Mouse (Mus musculus) R1 (cell line): ENCODE data around the gene Nme6.
A peak's percentile ranks its signal among the peaks of the same experiment; 100 is the strongest.
"Not testable (repeated sequence)": the region's sequence is repeated elsewhere in the genome, so short reads cannot be mapped to it uniquely, and the experiment has no call there.

Experiments
- DNase-seq: peaks from one replicate; pipeline ENCODE4 v3.0.0-alpha.2; 2018; ENCODE audit warnings: low read depth, low spot score

The Nme6 gene

DNA sequence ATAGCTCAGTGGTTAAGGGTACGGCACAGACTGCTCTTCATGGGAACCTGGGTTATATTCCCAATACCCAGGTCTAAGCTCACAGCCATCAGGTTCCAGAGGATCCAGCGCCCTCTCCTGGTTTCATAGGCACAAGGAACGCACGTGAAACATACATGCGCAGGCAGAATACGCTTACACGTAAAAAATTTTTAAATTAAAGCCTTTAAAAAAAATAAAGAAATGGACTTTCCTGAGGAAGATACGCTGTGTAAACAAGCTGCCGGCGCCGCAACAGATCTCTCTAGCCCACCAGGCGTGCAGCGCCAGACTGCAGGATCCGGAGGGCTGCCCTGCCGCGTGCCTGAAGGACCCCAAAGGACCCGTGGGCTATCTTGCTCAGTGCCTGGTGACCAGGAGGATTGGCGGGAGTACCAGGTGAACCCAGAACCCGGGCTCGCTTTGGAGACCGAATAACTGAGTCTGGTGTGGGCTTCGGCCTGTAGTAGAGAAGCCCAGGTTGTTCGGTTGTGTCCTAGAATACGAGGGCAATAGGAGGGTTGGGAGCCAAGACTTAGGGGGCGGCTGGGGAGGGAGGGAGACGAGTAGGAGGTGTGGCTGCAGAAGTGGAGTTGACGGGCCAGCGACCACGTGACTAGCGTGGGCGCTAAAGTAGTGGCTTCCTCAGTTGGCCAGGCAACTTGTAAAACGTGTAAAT is at the start of gene Nme6:
Gene Nme6, plus strand, starts transcription at position 359 of the 697 bp plus-strand sequence.
- peak; percentile 92 for DNase-seq

DNA sequence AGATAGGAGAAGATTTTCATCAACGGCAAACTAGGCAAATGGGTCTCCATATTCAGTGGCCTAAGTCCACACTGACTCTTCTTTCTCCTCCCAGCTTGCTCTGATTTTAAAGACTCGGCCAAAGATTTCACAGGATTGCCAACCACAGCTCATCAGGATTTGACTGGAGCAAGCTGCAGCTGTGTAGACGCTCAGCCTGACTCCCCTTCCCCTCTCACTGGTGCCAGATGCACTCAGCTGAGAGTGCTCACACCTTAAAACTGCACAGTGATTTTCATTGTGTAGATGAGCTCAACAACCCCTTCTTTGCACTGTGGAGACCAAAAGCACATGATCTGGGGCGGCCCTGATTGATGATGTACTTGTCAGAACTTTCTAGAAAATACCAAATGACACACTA is 42.0 kb upstream of the Nme6 start, which contains the start of gene Fbxw27:
Gene Fbxw27, minus strand, starts transcription at position 101 of the 400 bp plus-strand sequence.
- DNase-seq = not testable (repeated sequence)

DNA sequence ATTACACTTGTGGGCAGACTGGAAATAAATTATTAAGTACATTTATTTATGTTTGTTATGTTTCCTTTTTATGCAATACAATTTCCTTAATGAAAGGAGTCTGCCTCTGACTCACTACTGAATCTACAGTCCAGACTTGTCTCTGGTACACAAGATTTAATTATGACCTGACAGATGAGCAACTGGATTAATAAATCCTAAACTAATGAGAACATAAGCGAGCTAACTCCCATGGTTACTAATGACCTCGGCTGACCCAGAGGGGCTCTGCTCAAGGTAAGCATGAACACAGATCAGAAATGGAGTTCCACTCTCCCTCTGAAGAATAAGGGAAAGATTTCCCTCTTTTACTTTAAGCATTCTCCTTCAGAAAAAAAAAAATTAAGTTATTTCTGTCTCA is 37.3 kb upstream of the Nme6 start:
- no peak for DNase-seq

DNA sequence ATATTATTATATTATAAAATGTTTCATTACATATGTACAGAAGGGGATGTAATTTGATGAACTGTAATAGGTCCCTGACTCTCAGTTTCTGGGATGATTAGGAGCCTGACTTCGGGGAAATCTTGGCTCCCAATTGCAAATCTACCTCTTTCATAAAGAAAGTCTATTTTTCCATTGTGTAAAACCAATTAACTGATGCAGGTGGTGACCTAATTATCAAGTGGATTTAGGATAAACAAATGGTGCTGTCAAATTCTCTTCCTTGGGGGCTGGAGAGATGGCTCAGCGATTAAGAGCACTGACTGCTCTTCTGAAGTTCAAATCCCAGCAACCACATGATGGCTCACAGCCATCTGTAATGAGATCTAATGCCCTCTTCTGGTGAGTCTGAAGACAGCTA is 36.7 kb upstream of the Nme6 start:
- no peak for DNase-seq

DNA sequence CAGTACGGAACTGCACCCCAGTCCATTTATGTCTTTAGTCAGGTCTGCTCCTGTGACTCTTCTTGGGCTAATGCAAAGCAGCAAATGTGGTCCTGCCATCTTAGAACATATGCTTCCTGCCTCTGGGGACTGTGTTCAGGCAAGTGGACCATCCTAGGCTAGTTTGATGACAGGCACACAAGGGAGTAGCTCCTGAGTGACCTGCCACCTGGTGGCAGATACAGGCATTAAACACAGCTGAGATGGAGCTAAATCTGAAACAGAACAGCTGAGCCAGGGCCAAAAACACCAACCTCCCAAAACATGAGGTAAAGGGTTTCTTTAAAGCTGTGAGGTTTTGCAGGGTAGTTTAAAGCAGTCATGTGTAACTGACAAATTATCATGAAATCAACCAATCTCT is 34.5 kb upstream of the Nme6 start:
- peak; percentile 73 for DNase-seq

DNA sequence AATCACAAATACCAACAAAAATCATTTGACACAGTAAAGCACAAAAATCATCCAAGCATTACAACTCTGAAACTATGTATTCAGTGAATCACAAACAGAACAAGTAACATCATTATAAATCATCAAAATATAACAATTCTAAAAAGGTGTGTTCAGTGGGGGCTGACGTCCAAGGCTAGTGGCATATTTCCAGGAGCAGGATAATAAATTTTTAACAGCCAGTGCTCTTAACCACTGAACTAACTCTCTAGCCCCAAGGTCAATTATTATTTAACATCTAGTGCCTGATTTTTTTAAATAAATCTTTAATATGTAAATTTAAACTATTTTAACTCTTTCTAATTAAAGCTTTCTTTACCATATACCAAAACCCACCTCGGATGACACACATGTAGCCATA is 27.0 kb upstream of the Nme6 start:
- not testable (repeated sequence) for DNase-seq

DNA sequence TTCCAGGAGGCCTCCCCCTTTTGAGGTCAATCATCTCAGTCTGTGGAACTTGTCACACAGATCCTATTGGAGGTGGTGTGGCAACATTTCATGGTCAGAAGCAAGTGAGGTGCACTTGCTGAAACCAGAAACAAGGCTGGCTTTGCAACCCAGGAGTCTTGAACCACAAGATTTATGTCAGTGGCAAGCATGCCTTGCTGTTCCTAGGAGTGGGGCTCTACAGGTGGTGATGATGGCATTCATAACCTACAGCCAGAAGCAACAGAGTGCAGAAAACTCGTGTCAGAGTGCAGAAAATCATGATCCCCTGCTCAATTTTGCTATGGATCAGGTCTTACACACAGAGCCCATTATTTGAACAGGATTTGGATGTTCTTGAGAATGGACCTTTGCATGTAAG is 26.3 kb upstream of the Nme6 start:
- DNase-seq = no peak

DNA sequence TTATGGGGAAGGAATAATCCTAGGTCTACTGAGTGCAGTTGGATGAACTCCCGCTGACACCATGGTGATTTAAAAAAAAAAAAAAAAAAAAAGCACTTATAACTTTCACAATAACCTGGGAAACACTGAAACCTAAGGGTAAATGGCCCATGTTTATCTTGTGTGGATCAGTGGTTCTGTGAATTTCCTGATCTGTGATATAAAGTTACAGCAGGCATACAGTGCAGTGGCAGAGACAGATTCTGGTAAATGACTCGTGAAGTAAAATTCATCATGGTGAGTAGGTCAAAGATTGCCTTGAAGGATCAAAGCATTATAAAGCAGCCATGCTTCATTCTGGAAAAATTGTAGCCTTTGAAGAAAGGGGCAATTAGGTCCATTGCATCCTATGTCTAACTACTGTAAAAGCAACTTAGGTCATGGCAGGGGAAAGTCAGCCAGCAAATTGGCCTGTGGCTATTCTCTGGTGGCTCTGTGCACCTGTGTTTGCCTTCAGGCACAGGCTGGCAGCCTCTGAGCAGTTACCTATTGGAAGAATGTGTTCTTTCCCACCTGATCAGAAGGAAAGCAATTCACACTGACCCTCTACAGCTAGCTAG is 25.8 kb upstream of the Nme6 start:
- no peak for DNase-seq

DNA sequence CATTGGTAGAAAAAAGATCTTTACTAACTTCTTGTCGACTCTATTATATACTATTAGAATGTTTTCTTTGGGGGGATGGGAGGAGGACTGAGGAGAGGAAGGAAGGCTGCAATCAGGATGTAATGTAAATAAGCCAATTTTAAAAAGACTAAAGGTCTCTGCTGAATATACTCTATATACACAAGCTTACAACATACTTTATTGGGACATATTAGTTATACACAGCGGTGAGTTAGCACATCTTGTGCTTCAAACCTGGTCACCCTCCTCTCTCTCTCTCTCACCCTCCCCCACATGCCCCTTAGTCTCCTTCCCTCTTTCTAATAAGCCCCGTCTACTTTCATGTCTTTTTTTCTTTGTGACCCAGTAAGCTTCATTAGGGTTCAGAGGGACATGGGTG is 24.7 kb upstream of the Nme6 start:
- no peak for DNase-seq

DNA sequence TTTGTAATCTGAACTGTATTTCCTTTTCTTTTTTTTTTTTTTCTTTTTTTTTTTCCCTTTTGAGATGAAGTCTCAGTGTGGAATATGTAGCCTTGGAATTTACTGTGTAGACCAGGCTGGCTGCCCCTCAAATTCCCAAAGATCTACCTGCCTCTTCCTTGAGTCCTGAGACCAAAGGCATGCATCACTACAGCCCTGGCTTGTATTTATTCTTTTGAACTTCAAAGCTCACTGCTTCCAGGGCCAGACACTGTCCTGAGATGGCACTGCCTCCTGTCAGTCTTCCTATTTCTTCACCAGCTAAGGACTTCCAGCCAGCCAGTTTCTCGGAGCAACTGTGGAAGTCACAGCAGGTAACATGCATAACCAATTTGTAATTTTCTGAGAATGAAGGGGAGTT is 20.6 kb upstream of the Nme6 start, which contains the start of gene Spink8:
Gene Spink8, plus strand, starts transcription at position 301 of the 400 bp plus-strand sequence.
- no peak for DNase-seq

DNA sequence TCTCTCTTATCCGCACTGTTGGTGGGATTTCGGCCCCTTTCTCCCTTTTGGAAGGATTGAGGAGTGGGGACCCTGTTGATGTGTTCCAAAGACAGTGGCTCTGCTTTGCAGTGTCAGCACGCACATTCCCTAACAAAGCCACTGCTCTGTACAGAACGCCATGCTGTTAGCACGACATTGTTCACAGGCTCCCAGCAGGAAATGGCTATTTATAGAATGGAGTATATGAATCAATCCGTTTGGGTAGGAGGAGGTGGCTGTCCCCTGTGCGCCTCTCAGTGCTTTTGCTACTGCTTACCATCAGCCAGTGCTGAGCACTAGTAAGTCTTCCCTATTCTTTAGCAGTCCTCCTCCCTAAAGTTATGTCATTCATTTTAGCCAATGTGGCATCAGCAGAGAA is 19.1 kb upstream of the Nme6 start:
- peak; percentile 24 for DNase-seq

DNA sequence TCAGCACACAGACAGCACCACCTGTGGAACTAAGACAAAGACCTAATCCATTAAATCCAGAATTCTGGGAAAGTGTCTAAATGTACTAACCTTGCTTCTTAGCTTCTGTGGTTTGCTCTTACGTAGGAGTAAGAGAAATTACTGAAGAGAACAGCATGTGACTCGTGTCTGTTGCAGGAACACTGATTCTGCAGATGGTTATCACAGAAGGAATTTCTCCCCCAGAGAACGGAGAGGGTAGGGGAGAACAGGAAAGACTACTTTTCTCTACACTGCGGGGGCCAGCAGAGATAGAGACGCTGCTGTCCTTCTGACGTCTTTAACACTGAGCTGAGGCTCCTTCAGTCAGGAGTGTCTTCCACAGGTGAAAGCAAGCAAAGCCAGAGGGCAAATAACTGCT is 16.2 kb upstream of the Nme6 start:
- DNase-seq = no peak

DNA sequence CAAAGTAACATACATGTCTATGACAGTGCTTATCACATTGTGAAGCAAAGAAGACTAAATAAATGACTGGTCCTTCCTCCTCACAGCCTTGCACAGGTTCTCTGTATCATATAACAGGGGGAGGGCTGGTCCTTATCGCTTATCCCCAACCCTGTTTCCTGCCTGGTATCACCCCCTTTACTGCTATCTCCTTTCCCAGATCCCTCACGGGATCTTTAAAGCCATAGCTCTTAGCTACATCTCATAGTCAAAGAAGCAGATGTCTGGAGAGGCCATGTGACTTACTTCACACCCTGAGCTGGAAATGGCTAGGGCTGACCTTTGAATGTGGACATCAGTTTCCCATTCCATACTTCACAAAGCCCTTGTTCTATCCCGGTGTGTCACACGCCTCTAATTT is 6.8 kb upstream of the Nme6 start:
- no peak for DNase-seq

DNA sequence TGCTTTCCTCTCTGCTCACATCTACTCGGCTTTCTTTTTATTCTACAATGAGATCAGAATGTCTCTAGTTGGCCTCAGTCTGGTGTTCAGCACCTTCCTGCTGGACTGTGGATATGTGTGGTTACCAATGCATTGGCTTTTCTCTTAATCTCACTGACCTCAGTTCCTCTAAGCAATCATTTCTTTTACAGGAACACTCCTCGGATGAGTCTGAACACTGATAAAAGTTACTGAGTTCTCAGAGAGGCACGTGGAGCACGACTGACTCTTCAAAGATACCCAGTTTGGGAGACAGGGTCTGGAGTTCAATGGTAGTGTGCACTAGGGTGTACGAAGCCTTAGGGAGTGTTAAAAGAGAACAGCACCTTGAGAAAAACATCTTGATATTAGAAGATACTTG is 6.4 kb upstream of the Nme6 start:
- no peak for DNase-seq

DNA sequence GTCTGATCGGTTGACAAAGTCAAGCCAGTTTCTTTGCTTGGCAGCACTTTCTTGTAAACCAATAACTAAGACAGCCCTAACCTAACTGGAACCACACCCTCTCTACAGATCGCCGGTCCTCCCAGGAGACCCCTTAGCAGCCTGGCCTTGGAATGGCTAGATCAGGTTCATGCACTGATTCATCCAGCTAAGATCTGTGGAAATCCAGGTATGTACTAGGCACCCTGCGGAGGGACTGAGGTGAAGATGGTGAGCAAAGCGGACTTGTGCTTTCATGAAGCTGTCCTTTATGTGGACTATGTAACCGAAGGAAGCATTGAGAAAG is 501 bp downstream of the Nme6 start:
- no peak for DNase-seq

DNA sequence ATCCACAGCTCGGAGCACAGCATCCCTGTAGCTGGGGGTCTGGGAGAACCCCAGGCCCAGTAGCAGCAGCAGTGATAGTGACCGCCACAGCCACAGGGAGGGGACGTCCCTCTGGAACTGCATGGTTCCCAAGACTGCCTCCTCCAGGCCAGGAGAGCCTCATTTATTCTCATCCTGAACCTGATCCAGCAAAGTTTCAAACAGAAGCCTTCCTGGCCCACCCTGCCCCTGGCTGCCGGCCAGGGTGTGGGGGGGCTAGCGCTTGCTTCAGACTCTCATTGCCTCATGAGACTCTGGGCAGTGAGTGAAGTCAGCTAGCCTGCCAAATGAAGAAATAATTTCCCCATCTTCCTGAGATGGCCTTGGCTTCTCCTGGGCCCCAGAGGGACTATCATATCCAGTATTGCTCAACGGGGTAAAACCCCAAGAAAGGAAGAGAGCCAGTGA is 16.8 kb downstream of the Nme6 start, which contains the start of gene Camp:
Gene Camp, minus strand, starts transcription at position 306 of the 447 bp plus-strand sequence.
- no peak for DNase-seq

DNA sequence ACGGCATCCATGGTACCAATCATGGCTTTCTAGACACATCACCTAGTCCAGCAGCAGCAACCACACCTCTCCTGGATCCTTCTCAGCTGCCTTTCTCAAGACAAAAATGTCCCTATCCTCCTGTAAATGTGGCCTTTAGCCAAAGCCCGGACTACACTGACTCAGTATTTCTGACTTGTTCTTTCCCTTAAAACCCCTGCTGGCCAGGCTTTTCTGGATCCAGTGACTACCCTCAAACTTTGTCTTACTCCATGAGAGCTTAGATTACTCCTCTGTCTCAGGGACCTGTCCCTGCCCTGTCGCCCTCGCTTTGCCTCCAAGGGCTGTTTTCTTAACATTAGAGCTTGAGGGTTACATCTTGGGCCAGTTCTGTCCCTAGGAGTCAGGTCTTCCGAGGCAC is 17.6 kb downstream of the Nme6 start:
- DNase-seq = no peak

DNA sequence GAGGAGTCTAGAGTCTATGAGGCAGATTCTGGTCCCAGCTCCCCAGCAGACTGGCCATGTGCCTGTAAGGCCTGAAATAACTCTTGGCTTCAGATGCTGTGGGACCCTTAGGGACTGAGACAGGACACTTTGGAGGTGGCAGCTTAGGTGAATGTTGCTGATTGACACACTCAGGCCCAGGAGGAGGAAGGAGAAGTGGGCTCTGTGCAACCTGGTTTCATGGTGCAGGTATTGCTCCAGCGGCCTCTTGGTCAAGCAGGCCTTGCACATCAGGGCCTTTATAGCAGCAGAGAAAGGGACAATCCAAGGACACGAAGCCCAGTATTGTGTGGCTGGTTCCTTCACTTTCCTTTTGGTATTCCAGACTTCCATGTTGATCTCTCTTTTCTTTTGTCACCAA is 21.8 kb downstream of the Nme6 start:
- DNase-seq = no peak

DNA sequence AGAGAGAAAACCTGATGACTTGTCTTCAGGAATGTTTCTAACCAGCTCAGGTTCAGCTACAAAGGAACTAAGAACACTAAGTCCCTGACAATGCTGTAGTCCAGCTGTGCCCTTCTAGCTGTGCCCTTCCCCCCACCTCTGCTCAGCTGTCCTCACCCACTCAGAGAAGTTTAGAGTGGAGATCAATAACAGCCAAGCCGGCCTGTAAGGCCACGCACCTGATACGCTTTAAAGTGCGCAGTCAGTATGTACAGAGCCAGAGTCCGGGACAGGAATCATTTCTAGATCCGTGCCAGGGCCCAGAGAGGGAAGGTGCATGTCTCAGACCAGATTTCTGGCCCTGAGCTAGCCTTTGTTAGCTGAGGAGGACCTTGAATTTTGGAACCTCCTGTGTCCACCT is 23.4 kb downstream of the Nme6 start:
- DNase-seq = no peak

DNA sequence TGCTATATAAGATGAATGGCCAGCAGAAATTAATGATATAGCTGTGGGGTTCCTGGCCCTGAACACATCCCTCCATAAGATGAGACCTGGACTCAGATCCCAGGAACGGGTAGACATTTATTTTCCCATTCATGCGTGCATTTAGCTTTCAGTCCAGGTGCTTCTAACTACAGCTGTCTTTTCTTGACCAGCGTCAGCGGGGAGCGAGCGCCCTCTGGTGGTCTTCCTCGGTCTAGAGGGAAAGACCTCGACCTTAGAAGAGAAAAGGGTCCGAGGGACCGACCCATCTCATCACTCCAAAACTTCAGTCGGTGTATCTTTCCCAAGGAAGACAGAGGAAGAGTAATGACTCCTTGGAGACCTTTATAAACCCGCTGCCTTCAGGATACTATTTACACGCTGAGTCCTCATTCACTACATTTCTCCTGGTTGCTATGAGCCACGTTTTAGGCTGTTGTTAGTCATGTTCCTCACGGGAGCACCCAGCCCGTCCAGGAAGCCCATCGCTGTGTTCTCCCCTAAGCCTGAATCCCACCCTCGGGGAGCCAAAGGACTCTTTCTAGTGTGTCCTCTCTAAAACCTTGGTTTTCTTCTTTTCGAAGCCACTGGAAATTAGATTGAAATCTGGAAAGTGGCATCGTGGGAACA is 30.0 kb downstream of the Nme6 start:
- DNase-seq = peak; percentile 82

DNA sequence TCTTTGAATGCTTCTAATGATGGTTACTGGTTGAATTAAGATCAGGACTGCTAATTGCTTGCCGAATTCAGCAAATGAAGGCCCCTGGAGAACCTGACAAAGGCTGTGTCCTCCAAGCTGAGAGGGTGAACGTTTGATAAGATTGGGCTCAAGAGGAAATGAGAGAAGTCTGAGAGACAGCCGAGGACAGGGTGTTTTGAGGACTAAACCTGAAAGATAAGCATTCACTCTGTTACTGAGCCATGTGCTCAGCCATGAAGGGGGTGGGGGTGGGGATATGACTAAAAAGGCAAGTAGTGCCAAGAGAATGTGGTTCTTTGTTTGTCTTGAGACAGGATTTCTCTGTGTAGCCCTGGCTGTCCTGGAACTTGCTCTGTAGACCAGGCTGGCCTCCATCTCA is 30.5 kb downstream of the Nme6 start:
- no peak for DNase-seq

DNA sequence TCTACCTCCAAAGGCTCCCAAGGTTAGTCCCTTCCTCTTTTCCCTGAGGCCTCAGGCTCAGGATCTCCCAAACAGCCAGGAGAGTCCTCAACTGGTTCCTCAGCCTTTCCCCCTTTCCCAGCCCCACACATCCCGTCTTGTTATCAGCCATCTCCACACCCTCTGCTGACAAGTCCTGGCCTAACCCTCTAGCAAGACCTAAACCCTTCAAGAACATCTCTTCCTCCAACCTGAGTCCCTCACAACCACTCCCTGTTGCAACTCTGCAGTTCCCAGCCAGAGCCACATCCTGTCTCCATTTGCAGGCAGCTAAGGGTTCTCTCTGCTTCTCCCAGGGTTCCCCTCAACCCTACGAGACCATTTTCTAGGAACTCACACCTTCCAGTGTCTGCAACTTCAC is 33.7 kb downstream of the Nme6 start:
- DNase-seq = no peak

DNA sequence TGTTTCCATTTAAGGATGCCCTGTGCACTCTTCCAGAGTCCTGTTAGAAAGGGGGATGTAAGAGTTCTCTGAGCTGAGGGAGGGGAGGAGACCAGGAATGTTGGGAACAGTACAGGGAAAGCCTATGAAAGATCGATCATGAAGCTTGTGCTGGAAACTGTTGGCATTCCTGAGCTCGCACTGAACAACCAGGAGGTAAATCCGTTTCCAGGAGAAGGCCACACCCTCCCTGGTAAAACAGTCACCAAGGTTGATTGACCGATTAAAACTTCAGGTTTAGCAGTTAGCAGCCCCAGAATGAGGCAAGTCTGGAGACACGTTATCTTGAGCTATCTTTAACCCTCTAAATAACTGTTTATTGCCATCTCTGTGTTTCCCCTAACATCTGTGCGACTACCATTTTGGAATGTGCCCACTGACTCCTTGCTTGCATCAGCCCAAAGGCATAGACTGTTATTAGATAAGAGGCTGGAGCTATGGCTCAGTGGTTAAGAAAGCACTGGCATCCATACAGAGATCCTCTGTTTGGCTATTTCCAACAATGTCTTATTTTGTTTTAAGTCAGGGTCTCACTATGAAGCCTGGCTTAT is 38.5 kb downstream of the Nme6 start:
- peak; percentile 65 for DNase-seq
